Mouse (Mus musculus): ENCODE data around the gene Gcc2. TPM values are rescaled to one million over a fixed set of nuclear protein-coding genes. Genes with fewer than 3 reads are reported as not detected.
A peak's percentile ranks its signal among the peaks of the same experiment; 100 is the strongest.

The Gcc2 gene
- 4.0 TPM for polyA plus RNA-seq (2012; fragmentation: generic; extraction: Trizol)

- Histone ChIP-seq H3K36me3 (ENCODE audit: control insufficient read depth, insufficient read depth) (peaks cover 4% of the 10 kb centered on the region), H3K4me3 (peak within 1 kb of the TSS; percentile 55), H3K4me2 (ENCODE audit: low read depth) (peak within 1 kb of the TSS; percentile 93), H3ac (ENCODE audit: control insufficient read depth, insufficient read length) (peak within 1 kb of the TSS; percentile 23), H3K79me2 (ENCODE audit: control insufficient read depth, insufficient read depth) (no peaks in the 10 kb centered on the region), H3K27me3 (ENCODE audit: control insufficient read depth, insufficient read depth, insufficient read length) (no peaks in the 10 kb centered on the region)
- TF ChIP-seq TCF12 (IDR thresholded peaks at IDR 0.05; ENCODE audit: insufficient read depth, poor library complexity, severe bottlenecking) (no peak), USF1 (IDR thresholded peaks at IDR 0.05; ENCODE audit: low read depth) (no peak), MYOD1 (IDR thresholded peaks at IDR 0.05; ENCODE audit: control insufficient read depth in 1 of 3, insufficient read length in 2 of 3, low read depth in 2 of 3) (no peak), MYOG (IDR thresholded peaks at IDR 0.05; ENCODE audit: control insufficient read depth in 1 of 3, insufficient read depth in 1 of 3, insufficient read length in 2 of 3, low read depth in 2 of 3) (no peak), REST (IDR thresholded peaks at IDR 0.05; ENCODE audit: insufficient read depth, insufficient read length) (no peak), TCF3 (IDR thresholded peaks at IDR 0.05; ENCODE audit: insufficient read length, low read depth) (no peak), E2F4 (IDR thresholded peaks at IDR 0.05; ENCODE audit: insufficient read depth) (no peak), CEBPB (IDR thresholded peaks at IDR 0.05; ENCODE audit: insufficient read depth, poor library complexity, severe bottlenecking) (no peak), MAX (IDR thresholded peaks at IDR 0.05; ENCODE audit: low read depth) (no peak), POLR2A (IDR thresholded peaks at IDR 0.05; ENCODE audit: insufficient read length, low read depth) (peak; percentile 94), POLR2AphosphoS2 (IDR thresholded peaks at IDR 0.05; ENCODE audit: insufficient read length, low read depth) (peak; percentile 95), SRF (IDR thresholded peaks at IDR 0.05; ENCODE audit: control insufficient read depth, insufficient read length, low read depth) (no peak)
Measured at GRCm38 (mm10) chr10:58255213-58255892, at the start of gene Gcc2. Gcc2 (plus strand) TSS chr10:58255497.

- H3K4me2 ChIP-seq (ENCODE audit: low read depth), result no peak overlapping the region
- no peak overlapping the region for H3K4me3 ChIP-seq
- TF ChIP-seq E2F4 (IDR thresholded peaks at IDR 0.05; ENCODE audit: insufficient read depth) (no peak), POLR2AphosphoS2 (IDR thresholded peaks at IDR 0.05; ENCODE audit: insufficient read length, low read depth) (no peak), USF1 (IDR thresholded peaks at IDR 0.05; ENCODE audit: low read depth) (no peak), POLR2A (IDR thresholded peaks at IDR 0.05; ENCODE audit: insufficient read length, low read depth) (no peak), MYOG (IDR thresholded peaks at IDR 0.05; ENCODE audit: control insufficient read depth in 1 of 3, insufficient read depth in 1 of 3, insufficient read length in 2 of 3, low read depth in 2 of 3) (no peak), CEBPB (IDR thresholded peaks at IDR 0.05; ENCODE audit: insufficient read depth, poor library complexity, severe bottlenecking) (no peak), TCF12 (IDR thresholded peaks at IDR 0.05; ENCODE audit: insufficient read depth, poor library complexity, severe bottlenecking) (no peak), REST (IDR thresholded peaks at IDR 0.05; ENCODE audit: insufficient read depth, insufficient read length) (no peak), MYOD1 (IDR thresholded peaks at IDR 0.05; ENCODE audit: control insufficient read depth in 1 of 3, insufficient read length in 2 of 3, low read depth in 2 of 3) (no peak), SRF (IDR thresholded peaks at IDR 0.05; ENCODE audit: control insufficient read depth, insufficient read length, low read depth) (no peak), MAX (IDR thresholded peaks at IDR 0.05; ENCODE audit: low read depth) (no peak)
- no peaks in the 10 kb centered on the region for H3K27me3 ChIP-seq (ENCODE audit: control insufficient read depth, insufficient read depth, insufficient read length)
- no peaks in the 10 kb centered on the region for H3K79me2 ChIP-seq (ENCODE audit: control insufficient read depth, insufficient read depth)
- no peak overlapping the region for H3ac ChIP-seq (ENCODE audit: control insufficient read depth, insufficient read length)
- no peaks in the 10 kb centered on the region for H3K36me3 ChIP-seq (ENCODE audit: control insufficient read depth, insufficient read depth)
Measured at GRCm38 (mm10) chr10:58205986-58206385, 49.3 kb upstream of the Gcc2 start.

- no peaks in the 10 kb centered on the region for H3K79me2 ChIP-seq (ENCODE audit: control insufficient read depth, insufficient read depth)
- no peaks in the 10 kb centered on the region for H3K36me3 ChIP-seq (ENCODE audit: control insufficient read depth, insufficient read depth)
Measured at GRCm38 (mm10) chr10:58206639-58207404, 48.5 kb upstream of the Gcc2 start.

GRCm38 (mm10) chr10:58209710-58210467 is 45.4 kb upstream of the Gcc2 start:
- H3K4me3 ChIP-seq, result no peak overlapping the region
- no peaks in the 10 kb centered on the region for H3K27me3 ChIP-seq (ENCODE audit: control insufficient read depth, insufficient read depth, insufficient read length)
- H3K36me3 ChIP-seq (ENCODE audit: control insufficient read depth, insufficient read depth), result no peaks in the 10 kb centered on the region
- H3K79me2 ChIP-seq (ENCODE audit: control insufficient read depth, insufficient read depth), result no peaks in the 10 kb centered on the region
- TF ChIP-seq USF1 (IDR thresholded peaks at IDR 0.05; ENCODE audit: low read depth), result no peak
- TF ChIP-seq MYOG (IDR thresholded peaks at IDR 0.05; ENCODE audit: control insufficient read depth in 1 of 3, insufficient read depth in 1 of 3, insufficient read length in 2 of 3, low read depth in 2 of 3), result no peak
- TF ChIP-seq TCF12 (IDR thresholded peaks at IDR 0.05; ENCODE audit: insufficient read depth, poor library complexity, severe bottlenecking), result no peak
- no peak for TF ChIP-seq MAX (IDR thresholded peaks at IDR 0.05; ENCODE audit: low read depth)
- TF ChIP-seq REST (IDR thresholded peaks at IDR 0.05; ENCODE audit: insufficient read depth, insufficient read length), result no peak
- no peak for TF ChIP-seq POLR2A (IDR thresholded peaks at IDR 0.05; ENCODE audit: insufficient read length, low read depth)
- no peak for TF ChIP-seq TCF3 (IDR thresholded peaks at IDR 0.05; ENCODE audit: insufficient read length, low read depth)
- TF ChIP-seq CEBPB (IDR thresholded peaks at IDR 0.05; ENCODE audit: insufficient read depth, poor library complexity, severe bottlenecking), result no peak
- no peak for TF ChIP-seq E2F4 (IDR thresholded peaks at IDR 0.05; ENCODE audit: insufficient read depth)
- no peak for TF ChIP-seq MYOD1 (IDR thresholded peaks at IDR 0.05; ENCODE audit: control insufficient read depth in 1 of 3, insufficient read length in 2 of 3, low read depth in 2 of 3)
- no peak for TF ChIP-seq POLR2AphosphoS2 (IDR thresholded peaks at IDR 0.05; ENCODE audit: insufficient read length, low read depth)
- TF ChIP-seq SRF (IDR thresholded peaks at IDR 0.05; ENCODE audit: control insufficient read depth, insufficient read length, low read depth), result no peak
- no peak overlapping the region for H3ac ChIP-seq (ENCODE audit: control insufficient read depth, insufficient read length)
- no peak overlapping the region for H3K4me2 ChIP-seq (ENCODE audit: low read depth)

More at GRCm38 (mm10) chr10:58206639-58207404, 48.5 kb upstream of the Gcc2 start:
- Histone ChIP-seq H3K27me3 (ENCODE audit: control insufficient read depth, insufficient read depth, insufficient read length) (no peaks in the 10 kb centered on the region), H3K4me3 (no peak overlapping the region), H3ac (ENCODE audit: control insufficient read depth, insufficient read length) (no peak overlapping the region), H3K4me2 (ENCODE audit: low read depth) (no peak overlapping the region)
- TF ChIP-seq REST (IDR thresholded peaks at IDR 0.05; ENCODE audit: insufficient read depth, insufficient read length) (no peak), SRF (IDR thresholded peaks at IDR 0.05; ENCODE audit: control insufficient read depth, insufficient read length, low read depth) (no peak), MYOG (IDR thresholded peaks at IDR 0.05; ENCODE audit: control insufficient read depth in 1 of 3, insufficient read depth in 1 of 3, insufficient read length in 2 of 3, low read depth in 2 of 3) (no peak), POLR2A (IDR thresholded peaks at IDR 0.05; ENCODE audit: insufficient read length, low read depth) (no peak), E2F4 (IDR thresholded peaks at IDR 0.05; ENCODE audit: insufficient read depth) (no peak), TCF12 (IDR thresholded peaks at IDR 0.05; ENCODE audit: insufficient read depth, poor library complexity, severe bottlenecking) (no peak), POLR2AphosphoS2 (IDR thresholded peaks at IDR 0.05; ENCODE audit: insufficient read length, low read depth) (no peak), USF1 (IDR thresholded peaks at IDR 0.05; ENCODE audit: low read depth) (no peak)
